Mouse (Mus musculus): ENCODE measurements at regions not wholly inside any gene's neighbourhood (a gene's known extent, or its start where the extent isn't known, plus 50 kb on each side); places are given as distances from the start of the nearest gene placed in this dataset.
"Not testable (repeated sequence)": the region's sequence is repeated elsewhere in the genome, so short reads cannot be mapped to it uniquely, and the experiment has no call there.

DNA sequence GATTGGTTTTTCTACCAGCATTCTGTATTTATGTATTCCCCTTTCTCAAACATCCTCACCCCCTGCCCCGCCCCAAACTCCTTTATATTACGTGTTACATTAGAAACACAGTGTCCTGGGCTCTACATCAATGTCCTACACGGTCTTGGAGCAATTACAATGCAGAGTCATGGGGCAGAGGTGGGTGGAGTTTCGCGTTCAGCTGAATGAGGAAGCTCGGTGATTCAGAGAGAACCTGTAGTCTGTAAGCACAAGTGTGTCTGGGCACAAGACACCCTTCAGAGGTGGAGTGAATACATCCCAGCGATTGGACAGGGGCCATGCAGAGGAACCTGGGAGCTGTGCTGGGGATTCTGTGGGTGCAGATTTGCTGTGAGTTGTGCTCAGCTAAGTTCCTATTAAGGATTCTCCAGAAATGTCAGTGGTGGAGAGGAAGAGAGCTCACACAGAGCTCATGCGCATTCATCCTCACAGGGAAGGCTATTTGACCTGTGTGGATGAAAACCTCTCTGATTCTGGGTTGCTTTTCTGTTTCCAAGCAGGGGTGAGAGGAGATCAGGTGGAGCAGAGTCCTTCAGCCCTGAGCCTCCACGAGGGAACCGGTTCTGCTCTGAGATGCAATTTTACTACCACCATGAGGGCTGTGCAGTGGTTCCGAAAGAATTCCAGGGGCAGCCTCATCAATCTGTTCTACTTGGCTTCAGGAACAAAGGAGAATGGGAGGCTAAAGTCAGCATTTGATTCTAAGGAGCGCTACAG, 495.2 kb upstream of the Olfr1507 start:
- ATAC-seq (ENCODE audit: insufficient number of reproducible peaks, low FRiP score, low TSS enrichment): not testable (repeated sequence)

DNA sequence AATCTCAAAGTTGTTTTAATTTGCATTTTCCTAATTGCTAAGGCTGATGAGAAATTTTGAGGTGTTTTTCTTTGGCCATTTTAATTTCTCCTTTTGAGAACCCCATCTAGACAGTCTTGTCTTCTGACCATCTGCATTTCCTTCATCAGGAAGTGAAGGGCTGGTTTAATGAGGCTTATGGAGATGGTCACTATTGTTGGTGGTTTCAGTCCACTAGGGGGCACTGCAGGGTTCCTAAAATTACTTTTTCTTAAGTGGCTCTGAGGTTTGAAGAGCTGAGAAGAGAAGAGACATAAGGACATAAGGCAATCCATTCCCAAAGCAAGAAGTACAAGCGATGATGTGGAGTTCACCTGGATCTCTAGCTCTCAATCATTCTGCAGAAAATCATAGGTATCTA, 494.4 kb upstream of the Olfr1507 start:
- not testable (repeated sequence) for ATAC-seq (ENCODE audit: insufficient number of reproducible peaks, low FRiP score, low TSS enrichment)

- not testable (repeated sequence) for ATAC-seq (ENCODE audit: insufficient number of reproducible peaks, low FRiP score, low TSS enrichment)
Observed at GRCm38 (mm10) chr14:52988563-52988962, 493.0 kb upstream of the Olfr1507 start.

DNA sequence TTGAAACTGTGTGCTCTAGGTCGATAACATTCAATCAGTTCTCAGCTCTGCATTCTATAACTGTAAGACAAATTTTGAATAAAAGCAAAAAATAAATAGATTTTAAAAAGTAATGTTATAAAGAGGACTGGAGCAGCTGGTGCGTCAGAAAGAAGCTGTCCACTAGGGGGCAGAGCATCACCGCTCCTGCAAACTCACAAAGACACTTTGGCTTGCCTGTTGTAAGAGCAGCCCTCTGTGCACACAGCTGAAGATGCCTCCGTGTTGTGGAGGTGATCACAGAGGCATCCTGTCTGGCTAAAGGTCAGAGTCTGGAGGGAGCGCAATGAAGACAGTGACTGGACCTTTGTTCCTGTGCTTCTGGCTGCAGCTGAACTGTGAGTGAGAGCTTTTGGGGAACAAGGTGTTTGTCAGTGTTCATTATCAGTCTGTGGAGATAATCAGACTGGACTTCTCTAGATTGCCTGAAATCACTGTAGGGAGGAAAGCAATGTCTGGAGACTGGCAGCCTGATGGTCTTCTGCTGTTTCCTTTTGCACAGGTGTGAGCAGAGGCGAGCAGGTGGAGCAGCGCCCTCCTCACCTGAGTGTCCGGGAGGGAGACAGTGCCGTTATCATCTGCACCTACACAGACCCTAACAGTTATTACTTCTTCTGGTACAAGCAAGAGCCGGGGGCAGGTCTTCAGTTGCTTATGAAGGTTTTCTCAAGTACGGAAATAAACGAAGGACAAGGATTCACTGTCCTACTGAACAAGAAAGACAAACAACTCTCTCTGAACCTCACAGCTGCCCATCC, 476.9 kb upstream of the Olfr1507 start:
- ATAC-seq (ENCODE audit: insufficient number of reproducible peaks, low FRiP score, low TSS enrichment): not testable (repeated sequence)

DNA sequence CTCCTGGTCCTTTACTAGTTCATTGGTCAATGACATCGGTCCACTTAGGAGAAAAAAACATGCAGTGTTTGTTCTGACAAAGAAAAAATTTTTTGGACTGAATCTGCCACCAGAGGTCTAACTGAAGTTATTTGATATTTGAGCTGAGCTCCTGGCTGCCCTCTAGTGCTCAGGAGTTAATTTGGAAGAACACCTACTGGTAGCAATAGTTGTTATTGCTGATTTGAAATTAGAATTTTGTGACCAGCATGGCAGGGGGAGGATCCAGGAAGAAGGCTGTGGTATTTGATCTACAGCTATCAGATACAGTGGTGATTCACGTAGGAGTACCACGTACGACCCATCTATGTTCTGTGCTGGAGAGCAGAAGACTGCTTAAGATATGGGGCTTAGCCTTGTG, 466.6 kb upstream of the Olfr1507 start:
- not testable (repeated sequence) for ATAC-seq (ENCODE audit: insufficient number of reproducible peaks, low FRiP score, low TSS enrichment)

DNA sequence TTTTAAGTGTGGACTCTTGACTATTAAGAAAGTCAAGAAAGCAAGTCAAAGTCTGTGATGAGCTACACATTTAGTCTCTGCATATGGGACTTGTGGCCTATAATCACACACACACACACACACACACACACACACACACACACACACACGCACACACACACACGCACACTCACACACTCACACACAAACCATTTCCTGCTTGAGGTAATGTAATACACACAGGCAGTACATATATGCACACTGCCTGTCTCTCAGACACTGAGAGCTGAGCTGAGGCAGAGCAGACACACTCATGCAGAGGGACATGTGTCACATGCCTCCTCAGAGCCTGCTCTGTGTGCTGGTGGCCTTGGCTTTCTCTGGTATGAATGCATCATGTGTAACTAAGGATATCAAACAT, 461.0 kb upstream of the Olfr1507 start:
- not testable (repeated sequence) for ATAC-seq (ENCODE audit: insufficient number of reproducible peaks, low FRiP score, low TSS enrichment)

GRCm38 (mm10) chr14:52944925-52945324, 449.4 kb upstream of the Olfr1507 start:
- not testable (repeated sequence) for ATAC-seq (ENCODE audit: insufficient number of reproducible peaks, low FRiP score, low TSS enrichment)

GRCm38 (mm10) chr14:52942438-52942837, 446.9 kb upstream of the Olfr1507 start:
- ATAC-seq (ENCODE audit: insufficient number of reproducible peaks, low FRiP score, low TSS enrichment): not testable (repeated sequence)

GRCm38 (mm10) chr14:52941747-52942146, 446.2 kb upstream of the Olfr1507 start:
- ATAC-seq (ENCODE audit: insufficient number of reproducible peaks, low FRiP score, low TSS enrichment): not testable (repeated sequence)

GRCm38 (mm10) chr14:52920138-52920537, 424.6 kb upstream of the Olfr1507 start:
- ATAC-seq (ENCODE audit: insufficient number of reproducible peaks, low FRiP score, low TSS enrichment): not testable (repeated sequence)

DNA sequence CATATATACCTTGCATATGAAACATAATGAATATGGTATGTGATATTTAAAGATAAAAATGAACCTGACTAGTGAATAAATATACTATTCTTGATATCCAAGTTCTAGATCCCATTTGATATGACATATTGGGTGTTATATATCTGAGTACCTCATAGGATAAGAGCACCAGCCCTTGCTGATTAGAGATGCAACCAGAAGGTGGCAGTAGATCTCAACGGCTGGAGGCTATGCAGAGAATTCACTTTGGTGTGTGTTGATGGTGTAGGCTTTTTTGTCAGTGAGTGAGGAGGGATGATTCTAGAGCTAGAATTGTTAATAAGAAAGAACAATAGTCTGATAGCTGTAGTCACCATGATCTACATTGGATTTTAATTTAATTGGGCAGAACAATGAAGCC, 418.3 kb upstream of the Olfr1507 start:
- not testable (repeated sequence) for ATAC-seq (ENCODE audit: insufficient number of reproducible peaks, low FRiP score, low TSS enrichment)

DNA sequence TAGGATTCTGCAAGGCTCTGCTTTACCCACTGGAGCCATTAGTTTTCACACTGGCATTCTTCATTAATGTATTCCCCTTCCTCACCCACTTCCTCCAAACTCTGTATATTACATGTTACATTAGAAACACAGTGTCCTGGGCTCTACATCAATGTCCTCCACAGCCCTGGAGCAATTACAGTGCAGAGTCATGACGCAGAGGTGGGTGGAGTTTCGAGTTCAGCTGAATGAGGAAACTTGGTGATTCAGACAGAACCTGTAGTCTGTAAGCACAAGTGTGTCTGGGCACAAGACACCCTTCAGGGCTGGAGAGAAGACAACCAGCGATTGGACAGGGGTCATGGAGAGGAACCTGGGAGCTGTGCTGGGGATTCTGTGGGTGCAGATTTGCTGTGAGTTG, 404.1 kb upstream of the Olfr1507 start:
- ATAC-seq (ENCODE audit: insufficient number of reproducible peaks, low FRiP score, low TSS enrichment): not testable (repeated sequence)

DNA sequence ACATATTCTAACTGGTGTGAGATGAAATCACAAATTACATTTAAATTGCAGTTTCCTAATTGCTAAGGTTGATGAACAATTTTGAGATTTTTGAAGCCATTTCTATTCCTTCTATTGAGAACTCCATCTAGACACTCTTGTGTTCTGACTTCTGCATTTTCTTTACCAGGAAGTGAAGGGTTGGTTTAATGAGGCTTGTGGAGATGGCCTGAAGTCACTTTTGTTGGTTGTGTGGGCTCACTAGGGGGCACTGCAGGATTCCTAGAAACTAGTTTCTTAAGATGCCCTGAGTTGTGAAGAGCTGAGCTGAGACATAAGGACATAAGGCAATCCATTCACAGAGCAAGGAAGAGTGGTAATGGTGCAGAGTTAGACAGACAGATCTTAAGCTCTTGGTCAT, 402.8 kb upstream of the Olfr1507 start:
- ATAC-seq (ENCODE audit: insufficient number of reproducible peaks, low FRiP score, low TSS enrichment): not testable (repeated sequence)

DNA sequence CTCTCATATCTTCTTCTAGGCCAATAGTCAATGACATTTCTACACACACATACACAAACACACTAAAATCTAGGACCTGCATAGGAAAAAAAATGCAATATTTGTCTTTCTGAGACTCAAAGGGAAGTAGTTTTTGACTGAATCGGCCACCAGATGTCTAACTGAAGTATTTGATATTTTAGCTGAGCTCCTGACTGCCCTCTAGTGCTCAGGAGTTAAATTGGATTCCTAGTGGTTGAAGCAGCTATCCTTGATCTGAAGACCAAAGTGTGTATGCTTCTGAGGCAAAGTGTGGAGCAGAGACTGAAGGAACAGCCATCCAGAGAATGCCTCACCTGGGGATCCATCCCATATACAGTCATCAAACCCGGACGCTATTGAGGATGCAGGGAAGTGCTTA, 384.4 kb upstream of the Olfr1507 start:
- not testable (repeated sequence) for ATAC-seq (ENCODE audit: insufficient number of reproducible peaks, low FRiP score, low TSS enrichment)

- ATAC-seq (ENCODE audit: insufficient number of reproducible peaks, low FRiP score, low TSS enrichment): not testable (repeated sequence)
Observed at GRCm38 (mm10) chr14:52863841-52864240, 368.3 kb upstream of the Olfr1507 start.

DNA sequence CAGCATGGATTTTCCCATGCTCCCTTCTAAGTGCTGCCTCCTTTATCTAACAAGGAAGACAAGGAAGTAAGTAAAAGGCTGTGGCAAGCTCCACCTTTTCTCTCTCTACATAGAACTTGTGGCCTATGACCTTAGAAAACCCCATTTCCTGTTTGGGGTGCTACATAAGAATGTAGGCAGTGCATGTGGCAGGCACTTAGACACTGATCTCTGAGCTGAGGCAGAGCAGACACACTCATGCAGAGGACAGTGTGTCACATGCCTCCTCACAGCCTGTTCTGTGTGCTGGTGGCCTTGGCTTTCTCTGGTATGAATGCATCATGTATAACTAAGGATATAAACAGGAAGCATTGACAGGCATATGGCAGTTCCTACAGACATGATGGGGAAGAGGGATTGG, 367.6 kb upstream of the Olfr1507 start:
- ATAC-seq (ENCODE audit: insufficient number of reproducible peaks, low FRiP score, low TSS enrichment): not testable (repeated sequence)

- not testable (repeated sequence) for ATAC-seq (ENCODE audit: insufficient number of reproducible peaks, low FRiP score, low TSS enrichment)
Observed at GRCm38 (mm10) chr14:52862491-52862890, 366.9 kb upstream of the Olfr1507 start.

DNA sequence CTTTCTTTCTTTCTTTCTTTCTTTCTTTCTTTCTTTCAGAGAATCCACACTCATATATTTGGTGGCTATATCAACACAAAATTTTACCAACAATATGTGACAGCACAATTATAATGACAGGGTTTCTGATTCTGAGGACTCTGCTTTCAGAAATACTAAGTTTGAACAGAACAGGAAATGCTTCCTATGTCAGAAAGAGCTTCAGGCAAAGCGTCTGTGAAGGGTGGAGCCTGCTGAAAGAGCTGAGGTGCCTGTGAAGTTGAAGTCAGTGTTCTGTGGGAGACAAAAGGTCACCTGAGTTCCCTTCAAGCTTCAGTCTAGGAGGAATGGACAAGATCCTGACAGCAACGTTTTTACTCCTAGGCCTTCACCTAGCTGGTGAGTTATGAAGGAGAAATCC, 359.8 kb upstream of the Olfr1507 start:
- ATAC-seq (ENCODE audit: insufficient number of reproducible peaks, low FRiP score, low TSS enrichment): not testable (repeated sequence)

GRCm38 (mm10) chr14:52853598-52853997, 358.0 kb upstream of the Olfr1507 start:
- not testable (repeated sequence) for ATAC-seq (ENCODE audit: insufficient number of reproducible peaks, low FRiP score, low TSS enrichment)

GRCm38 (mm10) chr14:52847970-52848369, 352.4 kb upstream of the Olfr1507 start:
- ATAC-seq (ENCODE audit: insufficient number of reproducible peaks, low FRiP score, low TSS enrichment): not testable (repeated sequence)

DNA sequence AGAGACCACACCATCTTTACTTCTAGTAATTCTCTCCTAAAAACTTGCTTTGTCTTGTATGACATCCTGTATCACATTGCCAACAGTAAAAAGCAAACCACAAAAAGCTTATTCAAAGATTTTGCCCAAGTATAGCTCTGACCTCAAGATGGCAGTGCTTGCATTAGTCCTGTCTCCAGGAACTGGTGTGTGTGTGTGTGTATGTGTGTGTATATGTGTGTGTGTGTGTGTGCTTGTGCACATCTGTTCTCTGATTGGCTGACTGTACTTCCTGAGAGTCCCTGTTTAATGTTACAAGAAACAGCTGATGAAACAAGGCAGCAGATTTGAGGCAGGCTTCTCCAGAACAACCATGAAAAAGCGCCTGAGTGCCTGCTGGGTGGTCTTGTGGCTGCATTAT, 328.5 kb upstream of the Olfr1507 start:
- not testable (repeated sequence) for ATAC-seq (ENCODE audit: insufficient number of reproducible peaks, low FRiP score, low TSS enrichment)
